Mouse (Mus musculus) lung, postnatal 14 days (tissue): ENCODE measurements at regions not wholly inside any gene's neighbourhood (a gene's known extent, or its start where the extent isn't known, plus 50 kb on each side); places are given as distances from the start of the nearest gene placed in this dataset.

Experiments used
- DNase-seq: peaks from one replicate; pipeline ENCODE4 v3.0.0; 2021

DNA sequence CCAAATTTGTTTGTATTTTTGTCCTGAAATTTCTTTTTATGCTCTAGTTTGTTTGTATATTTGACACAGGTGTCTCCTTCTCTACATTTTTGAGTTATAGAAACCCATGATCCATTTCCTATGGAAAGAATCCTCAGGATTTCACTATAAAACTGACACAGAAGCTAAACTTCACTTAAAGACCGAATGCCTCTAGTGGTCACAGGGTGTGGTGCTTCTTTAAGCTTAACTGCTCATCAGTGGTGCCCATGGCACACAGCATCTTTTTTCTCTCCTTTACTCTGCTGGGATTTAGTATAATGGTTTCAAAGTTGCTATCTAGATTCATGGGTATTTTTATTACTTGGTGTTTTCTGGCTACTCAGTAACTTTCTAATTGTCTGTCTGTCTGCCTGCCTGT is 79.9 kb upstream of the Hdac4 start:
- no peak for DNase-seq

DNA sequence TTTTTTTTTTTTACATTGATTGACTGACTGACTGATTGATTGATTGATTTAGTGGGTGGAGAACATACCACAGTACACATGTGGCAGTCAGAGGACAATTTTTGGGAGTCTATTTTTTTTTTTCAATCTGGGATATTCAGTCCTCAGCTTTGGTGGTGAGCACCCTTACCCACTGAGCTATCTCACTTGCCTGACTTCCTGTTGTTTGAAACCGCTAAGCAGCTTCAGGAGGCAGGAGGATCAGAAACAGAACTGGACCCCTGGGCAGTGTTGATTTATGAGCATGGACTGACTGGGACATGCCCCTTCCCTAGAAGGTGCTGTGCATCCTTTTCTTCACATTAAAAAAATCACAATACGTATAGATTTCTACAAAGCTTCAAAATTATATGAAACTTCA is 78.3 kb upstream of the Hdac4 start:
- no peak for DNase-seq

DNA sequence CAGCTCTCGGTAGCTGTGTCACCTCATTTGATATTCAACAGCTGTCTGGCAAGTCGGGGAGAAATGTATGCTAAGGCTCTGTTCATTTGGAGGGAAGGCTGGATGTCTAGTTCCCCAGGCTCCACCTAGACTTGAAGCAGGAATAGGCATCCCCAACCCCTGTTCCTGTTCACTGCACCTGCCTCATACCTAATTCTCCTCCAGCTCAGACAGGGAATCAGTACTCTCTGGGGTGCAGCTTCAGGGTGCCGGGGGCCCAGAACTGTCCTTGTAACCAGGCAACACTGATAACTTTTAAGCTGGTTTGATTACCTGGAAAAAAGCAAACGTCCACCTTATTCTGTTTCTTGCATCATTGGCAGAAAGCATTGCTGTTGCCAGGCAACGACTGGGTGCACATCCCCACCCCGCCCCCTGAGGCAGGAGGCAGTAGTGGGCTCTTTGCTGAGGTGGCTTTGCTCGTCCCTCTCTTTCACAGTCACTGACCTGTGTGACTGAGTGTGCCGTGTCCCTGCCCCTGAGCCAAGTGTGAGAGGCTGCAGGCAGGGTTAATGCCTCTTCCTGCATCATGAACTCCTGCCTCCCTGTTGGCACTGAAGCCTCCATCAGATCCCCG is 76.3 kb upstream of the Hdac4 start:
- no peak for DNase-seq

DNA sequence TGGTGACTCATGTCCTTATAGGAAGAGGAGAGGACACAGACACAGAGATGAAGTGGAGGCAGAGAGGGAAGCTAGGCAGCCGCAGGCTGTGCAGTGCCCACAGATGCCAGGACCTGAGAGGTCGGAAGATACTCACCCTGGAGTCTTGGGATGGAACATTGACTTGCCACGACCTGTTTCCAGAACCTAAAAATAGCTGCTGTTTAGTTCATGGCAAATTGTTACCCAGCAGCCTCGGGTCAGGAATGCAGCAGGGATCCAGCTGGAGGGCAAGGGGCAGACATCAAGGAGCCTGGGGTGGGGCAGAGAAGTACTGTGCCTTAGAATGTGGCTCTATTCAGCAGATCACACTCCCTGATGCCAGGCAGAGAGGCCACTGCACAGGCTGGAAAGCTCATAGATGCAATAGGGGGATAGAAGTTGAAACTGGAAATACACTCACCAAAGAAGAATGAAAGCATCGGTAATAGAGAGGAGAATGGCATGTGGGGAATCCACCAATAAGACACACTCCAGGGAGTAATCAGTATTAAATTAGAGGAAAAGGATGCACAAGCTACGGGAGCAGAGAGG is 75.1 kb upstream of the Hdac4 start:
- no peak for DNase-seq

DNA sequence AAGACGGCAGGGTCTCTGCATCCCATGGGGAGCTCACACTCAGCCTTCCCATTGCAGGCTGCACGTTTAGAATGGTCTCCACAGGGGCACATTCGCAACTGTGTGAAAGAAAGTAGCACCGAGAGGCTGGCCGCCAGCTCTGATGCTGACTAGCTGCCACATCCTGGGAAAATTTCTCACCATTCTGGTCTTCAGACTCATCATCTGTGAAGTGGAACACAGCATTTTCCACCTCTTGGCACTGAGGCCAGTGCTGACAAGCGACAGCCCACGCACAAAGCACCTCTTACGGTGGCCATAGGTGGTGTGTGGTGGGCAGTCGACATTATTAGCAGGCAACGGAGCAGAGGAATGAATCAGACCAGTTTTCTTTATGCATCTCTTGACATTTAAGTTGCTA is 74.0 kb upstream of the Hdac4 start:
- DNase-seq: no peak

DNA sequence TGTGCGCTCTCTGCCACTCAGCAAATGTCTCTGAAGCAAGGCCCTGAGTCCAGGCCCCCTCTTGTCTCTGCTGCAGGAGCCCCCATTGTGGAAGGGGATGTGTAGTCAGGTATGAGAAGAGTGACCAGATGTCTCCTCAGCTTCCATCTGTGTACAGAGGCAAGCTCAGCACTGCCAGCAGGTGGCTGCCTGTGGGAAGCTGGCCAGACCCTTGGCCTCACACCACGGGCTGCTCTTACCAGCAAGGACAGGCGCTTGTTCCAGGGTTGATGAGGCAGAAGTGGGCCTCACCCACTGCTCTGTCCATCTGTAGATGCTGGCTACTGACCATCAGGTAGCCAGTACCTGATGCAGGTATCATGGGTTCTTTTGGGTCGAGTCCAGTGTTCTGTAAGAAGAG is 69.4 kb upstream of the Hdac4 start:
- DNase-seq: no peak

DNA sequence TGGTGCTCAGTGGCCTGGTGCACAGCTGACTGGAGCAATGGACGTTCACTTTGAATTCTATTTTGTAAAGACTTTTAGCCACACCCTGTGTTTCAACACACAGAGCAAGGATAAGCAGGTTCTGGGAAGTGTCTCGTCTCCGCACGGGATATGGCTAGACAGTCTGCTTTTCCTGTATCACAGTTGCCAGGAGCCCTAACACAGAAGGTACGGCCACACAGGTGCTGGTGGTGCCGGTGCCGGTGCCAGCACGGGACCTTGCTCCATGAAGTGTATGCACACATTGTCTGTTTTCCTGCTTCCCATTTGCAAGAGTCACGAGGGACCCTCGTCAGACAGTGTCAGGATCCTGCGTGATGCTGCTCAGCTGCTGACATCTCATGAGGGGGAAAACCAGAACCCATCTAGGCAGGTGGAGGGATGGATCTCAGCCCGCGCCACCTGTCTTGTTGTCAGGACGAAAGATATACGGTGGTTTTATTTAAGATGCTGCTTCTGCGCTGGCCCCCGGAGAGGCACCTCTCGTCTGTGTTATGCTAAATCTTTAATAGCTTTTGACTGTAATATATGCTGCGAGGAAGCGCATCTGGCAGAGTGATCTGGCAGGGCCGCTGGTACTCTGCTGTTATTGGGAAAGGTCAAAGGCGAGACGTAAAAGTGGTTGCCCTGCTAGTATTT is 64.4 kb upstream of the Hdac4 start:
- DNase-seq: no peak

DNA sequence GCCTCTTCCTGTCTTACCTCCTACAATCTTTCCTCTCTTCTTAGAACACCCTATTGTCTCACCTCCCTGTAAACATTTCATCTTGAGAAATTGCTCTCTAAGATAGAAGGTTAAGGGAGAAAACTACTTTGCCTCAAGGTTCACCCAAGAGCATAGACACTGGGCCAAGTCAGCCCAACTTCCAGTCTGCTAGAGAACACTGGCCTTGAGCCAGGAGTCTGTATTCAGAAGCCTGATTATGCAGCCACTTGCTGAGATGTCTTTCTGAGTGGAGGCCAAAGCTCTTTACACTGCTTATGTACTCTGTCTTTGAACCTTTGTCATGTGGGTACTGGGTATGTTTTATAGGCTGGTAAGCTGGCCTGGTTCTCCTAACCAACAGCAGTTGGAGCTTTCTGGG is 62.5 kb upstream of the Hdac4 start:
- peak; percentile 8 for DNase-seq

DNA sequence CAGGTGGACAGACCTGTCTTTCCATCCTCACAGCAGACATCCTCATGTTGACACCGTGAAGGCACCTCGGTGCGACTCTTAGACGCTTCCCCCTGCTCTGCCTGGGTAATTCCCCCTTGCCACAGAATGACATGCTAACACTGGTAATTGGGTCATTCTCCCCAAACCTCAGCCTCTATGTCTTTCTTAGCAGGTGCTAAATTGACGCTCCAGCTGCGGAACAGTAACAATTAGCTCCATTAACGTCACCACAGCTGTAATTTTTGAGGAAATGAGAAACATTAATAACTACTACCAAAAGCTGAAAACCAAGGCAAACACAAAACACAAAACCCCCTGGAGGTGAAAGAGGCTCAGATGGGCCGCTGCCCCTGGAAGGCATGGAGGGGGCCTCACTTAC is 57.6 kb upstream of the Hdac4 start:
- no peak for DNase-seq

DNA sequence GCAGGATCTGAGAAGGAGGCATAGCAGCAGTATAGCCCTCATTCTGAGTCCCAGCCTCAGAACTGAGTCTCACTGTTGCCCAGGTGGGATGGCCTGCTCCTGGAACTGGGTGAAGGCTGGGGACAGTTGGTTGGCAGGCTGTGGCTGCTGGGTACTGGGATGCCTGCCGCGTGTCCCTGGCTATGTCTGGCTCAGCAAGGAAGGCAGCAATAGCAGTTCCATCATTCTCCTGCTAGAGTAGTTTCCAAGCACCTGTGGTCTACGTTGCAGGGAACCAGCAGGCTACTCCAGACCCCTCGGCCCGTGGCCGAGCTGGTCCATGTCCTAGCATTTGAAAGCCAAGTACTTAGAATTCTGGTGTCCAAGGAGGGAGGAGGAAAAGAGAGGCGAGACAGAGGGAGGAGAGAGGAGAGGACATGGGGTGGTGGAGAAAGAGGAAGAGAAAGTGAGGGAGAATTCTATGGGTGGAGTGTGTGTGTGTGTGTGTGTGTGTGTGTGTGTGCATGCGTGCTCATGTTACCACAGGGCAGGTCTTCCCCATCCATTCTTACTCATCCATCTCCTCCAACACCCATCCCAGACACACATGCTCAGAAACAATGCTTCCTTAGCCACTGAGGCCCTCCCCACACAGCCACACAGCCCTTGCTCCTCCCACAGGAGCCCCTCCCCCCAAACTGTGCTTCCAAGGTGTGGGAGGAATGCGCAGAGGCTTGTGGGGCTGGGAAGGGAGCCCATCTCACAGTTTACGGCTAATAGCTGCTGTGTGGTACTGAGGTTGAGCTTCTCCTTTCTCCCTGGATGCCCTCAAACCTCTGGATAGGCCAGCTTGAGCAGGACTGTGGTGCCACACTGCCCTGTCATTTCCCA is 55.3 kb upstream of the Hdac4 start:
- no peak for DNase-seq
